Mouse (Mus musculus) heart, embryonic 13.5 days (tissue): ENCODE measurements at regions not wholly inside any gene's neighbourhood (a gene's known extent, or its start where the extent isn't known, plus 50 kb on each side); places are given as distances from the start of the nearest gene placed in this dataset.
A peak's percentile ranks its signal among the peaks of the same experiment; 100 is the strongest.

ENCODE experiments used
- ATAC-seq: fragments of 200-750 bp; cut with Nextera tagmentation; 2 replicates; pipeline ENCODE4 v1.8.0; 2017; ENCODE audit warnings: moderate TSS enrichment; ENCODE audit not compliant: insufficient number of reproducible peaks, low FRiP score, low TSS enrichment; ENCODE audit errors: extremely low read depth
- H3K27ac ChIP-seq: fragments of 300-500 bp; sonication (generic); replicated peaks from 2 replicates; pipeline ENCODE4 v1.5.1; 2015; ENCODE audit warnings: moderate library complexity, mild to moderate bottlenecking, inconsistent platforms
- H3K27me3 ChIP-seq: fragments of 300-500 bp; sonication (generic); replicated peaks from 2 replicates; pipeline ENCODE4 v1.6.1; 2015; ENCODE audit warnings: mild to moderate bottlenecking, inconsistent platforms
- H3K36me3 ChIP-seq: fragments of 300-500 bp; sonication (generic); 2 replicates; pipeline ENCODE4 v1.6.1; 2015; ENCODE audit warnings: mild to moderate bottlenecking, inconsistent platforms
- H3K4me1 ChIP-seq: fragments of 300-500 bp; sonication (generic); 2 replicates; pipeline ENCODE4 v1.6.1; 2015; ENCODE audit warnings: inconsistent platforms
- H3K4me2 ChIP-seq: fragments of 300-500 bp; sonication (generic); 2 replicates; pipeline ENCODE4 v1.6.1; 2015; ENCODE audit warnings: inconsistent platforms, mild to moderate bottlenecking, moderate library complexity
- H3K4me3 ChIP-seq: fragments of 300-500 bp; sonication (generic); 2 replicates; pipeline ENCODE4 v1.5.1; 2015; ENCODE audit warnings: moderate library complexity, mild to moderate bottlenecking, inconsistent platforms
- H3K9ac ChIP-seq: fragments of 300-500 bp; sonication (generic); 2 replicates; pipeline ENCODE4 v1.6.1; 2015; ENCODE audit warnings: inconsistent platforms, mild to moderate bottlenecking, moderate library complexity
- H3K9me3 ChIP-seq: fragments of 300-500 bp; sonication (generic); 2 replicates; pipeline ENCODE4 v1.6.1; 2016; ENCODE audit warnings: inconsistent platforms
- WGBS: fragments of 180-500 bp; shearing (Covaris S2); methylation state at CpG from one replicate; pipeline ENCODE4 v1.1.7; 2015; ENCODE audit warnings: mixed read lengths; 5-methylcytosine and 5-hydroxymethylcytosine counted together

DNA sequence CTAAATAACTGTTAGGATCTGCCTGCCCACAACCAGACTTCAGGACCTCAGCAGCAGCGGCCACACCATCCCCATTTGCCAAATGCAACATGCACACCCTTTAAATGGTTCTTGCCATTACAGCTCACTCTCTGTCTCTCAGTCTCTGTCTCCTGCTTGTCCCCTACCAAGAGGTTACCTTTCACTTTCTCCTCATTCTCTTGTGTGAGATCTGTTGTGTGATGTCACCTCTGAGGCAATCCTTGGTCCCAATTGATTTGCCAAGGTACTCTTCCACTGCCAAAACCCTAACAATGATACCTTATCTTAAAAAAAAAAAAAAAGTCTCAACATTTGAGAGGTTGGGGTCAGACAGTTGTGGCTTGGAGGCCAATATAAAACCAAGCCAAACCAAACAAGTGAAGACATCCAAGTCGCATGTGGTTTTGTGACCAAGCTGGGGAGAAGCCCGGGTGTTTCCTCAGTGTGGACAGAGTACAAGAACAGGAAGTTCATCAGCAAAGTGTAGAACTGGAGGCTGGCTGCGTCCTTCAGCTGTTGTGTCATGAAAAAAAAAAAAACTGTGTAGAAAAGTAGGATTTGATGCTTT is 464.2 kb downstream of the Slc4a3 start:
- Histone ChIP-seq H3K27me3 (no peaks in the 10 kb centered on the region), H3K4me2 (no peak overlapping the region), H3K27ac (peak overlapping the region; percentile 48; the same call in 1 of the 2 replicates), H3K4me3 (no peak overlapping the region), H3K36me3 (no peaks in the 10 kb centered on the region), H3K4me1 (peaks cover 26% of the 10 kb centered on the region), H3K9me3 (peaks cover 6% of the 10 kb centered on the region; the same call in 1 of the 2 replicates), H3K9ac (no peak overlapping the region)
- WGBS = 66% methylated on average over 4 of the region's 4 CpGs
- ATAC-seq = no peak

DNA sequence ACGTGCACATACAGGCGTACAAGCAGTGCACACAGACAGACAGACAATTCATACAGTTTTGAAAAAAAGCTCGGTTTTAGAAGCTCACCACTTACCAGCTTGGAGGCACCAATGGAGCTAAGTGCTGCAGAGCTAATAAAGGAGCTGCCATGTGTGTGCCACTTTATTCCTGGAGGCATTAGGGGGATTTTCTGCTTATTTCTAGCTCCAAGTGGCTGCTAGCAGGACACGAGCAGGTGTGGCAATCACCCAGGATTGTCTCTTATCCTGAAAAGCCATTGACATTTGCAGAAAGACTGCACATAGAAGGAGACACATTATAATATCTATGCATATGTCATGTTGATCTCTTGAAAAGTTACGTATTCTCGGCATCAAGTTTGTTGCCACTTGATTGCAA is 472.5 kb downstream of the Slc4a3 start:
- WGBS = 71% methylated on average over 6 of the region's 6 CpGs
- H3K27ac ChIP-seq = no peak overlapping the region

DNA sequence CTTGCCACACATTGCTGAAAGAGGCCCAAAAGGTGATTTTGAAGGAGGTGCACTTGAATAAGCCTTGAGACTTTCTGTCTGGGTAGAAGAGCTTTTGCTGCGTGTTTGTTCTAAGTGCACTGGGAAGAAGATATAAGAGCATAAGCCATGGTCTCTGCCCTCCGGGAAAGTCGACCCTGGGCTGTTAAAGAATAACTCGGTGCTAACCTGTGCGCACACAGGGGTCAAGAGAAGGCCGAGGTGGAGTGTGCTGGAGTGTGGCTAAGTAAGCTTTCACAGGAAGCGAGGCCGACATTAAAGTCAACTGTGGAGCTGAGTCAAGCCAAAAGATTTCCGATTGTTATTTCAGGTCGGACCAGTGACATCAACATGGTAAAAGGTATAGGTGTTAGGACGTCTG is 473.0 kb downstream of the Slc4a3 start:
- 66% methylated on average over 11 of the region's 11 CpGs for WGBS
- H3K36me3 ChIP-seq = no peaks in the 10 kb centered on the region
- no peak overlapping the region for H3K4me2 ChIP-seq
- H3K27ac ChIP-seq = no peak overlapping the region
- no peaks in the 10 kb centered on the region for H3K27me3 ChIP-seq
- H3K9me3 ChIP-seq = no peaks in the 10 kb centered on the region
- no peak overlapping the region for H3K4me3 ChIP-seq
- H3K9ac ChIP-seq = no peak overlapping the region
- H3K4me1 ChIP-seq = peaks cover 8% of the 10 kb centered on the region
- no peak for ATAC-seq

More for the DNA sequence above, 472.5 kb downstream of the Slc4a3 start:
- Histone ChIP-seq H3K36me3 (no peaks in the 10 kb centered on the region), H3K27me3 (no peaks in the 10 kb centered on the region), H3K4me1 (peaks cover 8% of the 10 kb centered on the region), H3K4me2 (no peak overlapping the region), H3K9ac (no peak overlapping the region), H3K9me3 (no peaks in the 10 kb centered on the region), H3K4me3 (no peak overlapping the region)
- ATAC-seq = no peak

DNA sequence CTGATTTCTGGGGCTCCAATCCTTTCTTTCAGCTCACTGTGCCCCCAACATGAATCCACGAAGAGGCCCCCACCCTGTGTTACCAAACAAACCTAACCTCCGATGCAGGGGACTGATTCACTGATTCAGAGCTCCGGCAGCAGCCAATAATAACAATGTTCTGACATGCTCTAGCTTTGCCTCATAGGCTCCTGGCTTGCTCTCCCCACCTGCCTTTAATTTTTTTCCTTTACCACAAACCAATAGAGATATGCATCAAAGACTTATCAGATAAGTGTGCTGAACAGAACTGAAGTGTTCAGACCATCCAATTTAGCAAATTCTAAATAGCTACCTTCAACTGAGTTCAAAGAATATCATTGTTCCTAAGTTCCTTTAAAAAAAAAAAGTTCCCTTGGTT is 478.6 kb downstream of the Slc4a3 start:
- no peaks in the 10 kb centered on the region for H3K27me3 ChIP-seq
- H3K36me3 ChIP-seq = no peaks in the 10 kb centered on the region
- H3K9ac ChIP-seq = no peak overlapping the region
- peaks cover 30% of the 10 kb centered on the region for H3K4me1 ChIP-seq
- H3K4me3 ChIP-seq = no peak overlapping the region
- WGBS = 58% methylated on average over 3 of the region's 3 CpGs
- no peak overlapping the region for H3K4me2 ChIP-seq
- H3K9me3 ChIP-seq = no peaks in the 10 kb centered on the region
- no peak overlapping the region for H3K27ac ChIP-seq
- ATAC-seq = no peak

DNA sequence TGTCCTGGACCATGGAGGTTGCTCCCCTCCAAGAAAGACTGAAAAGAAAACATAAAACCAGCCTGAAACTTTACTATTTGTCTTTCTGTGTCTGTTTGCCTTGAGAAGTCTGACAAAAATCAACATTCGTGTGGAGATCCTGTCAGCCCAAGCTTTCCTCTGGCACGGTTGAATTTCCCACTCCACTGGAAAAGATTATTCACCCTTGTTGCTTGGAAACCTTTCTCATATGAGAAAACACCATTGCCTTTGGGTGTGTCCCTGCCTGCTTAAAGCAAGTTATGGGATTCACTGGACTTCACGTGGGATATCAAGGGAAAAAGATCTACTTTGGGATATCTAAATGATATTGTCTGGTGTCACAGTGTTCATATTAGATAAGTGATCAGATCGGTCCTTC is 479.3 kb downstream of the Slc4a3 start:
- Histone ChIP-seq H3K9me3 (no peaks in the 10 kb centered on the region), H3K9ac (no peak overlapping the region), H3K4me2 (no peak overlapping the region), H3K27ac (0 out of 2 replicates have a peak overlapping the region, but pooled peaks have one; percentile 12), H3K27me3 (no peaks in the 10 kb centered on the region), H3K4me3 (no peak overlapping the region), H3K36me3 (no peaks in the 10 kb centered on the region), H3K4me1 (peaks cover 30% of the 10 kb centered on the region)
- 70% methylated on average over 4 of the region's 4 CpGs for WGBS
- no peak for ATAC-seq

DNA sequence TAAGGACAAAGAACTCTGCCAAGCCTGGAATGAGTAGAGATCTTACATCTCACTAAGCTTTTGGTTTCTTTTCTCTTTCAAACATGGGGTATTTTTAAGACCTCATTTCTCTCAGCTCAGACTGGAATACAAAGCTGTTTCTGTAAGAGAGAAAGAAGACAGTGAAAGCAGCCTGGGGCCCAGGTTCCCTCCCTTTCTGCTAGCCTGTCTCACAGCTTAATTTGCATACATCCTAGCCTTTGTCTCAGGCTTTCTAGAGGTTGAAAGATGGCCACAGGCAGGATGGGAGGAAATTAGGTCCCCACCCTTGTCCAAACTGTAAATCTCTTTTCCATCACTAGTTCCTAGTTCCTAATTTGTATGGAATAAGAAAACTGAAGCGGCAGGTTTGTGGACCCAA is 483.0 kb downstream of the Slc4a3 start:
- no peak overlapping the region for H3K27ac ChIP-seq
- no peaks in the 10 kb centered on the region for H3K9me3 ChIP-seq
- H3K36me3 ChIP-seq = no peaks in the 10 kb centered on the region
- H3K4me2 ChIP-seq = no peak overlapping the region
- no peaks in the 10 kb centered on the region for H3K27me3 ChIP-seq
- H3K4me1 ChIP-seq = peaks cover 37% of the 10 kb centered on the region
- ATAC-seq = no peak
- H3K9ac ChIP-seq = no peak overlapping the region
- no peak overlapping the region for H3K4me3 ChIP-seq
- WGBS = 83% methylated on average over 1 of the region's 1 CpGs

DNA sequence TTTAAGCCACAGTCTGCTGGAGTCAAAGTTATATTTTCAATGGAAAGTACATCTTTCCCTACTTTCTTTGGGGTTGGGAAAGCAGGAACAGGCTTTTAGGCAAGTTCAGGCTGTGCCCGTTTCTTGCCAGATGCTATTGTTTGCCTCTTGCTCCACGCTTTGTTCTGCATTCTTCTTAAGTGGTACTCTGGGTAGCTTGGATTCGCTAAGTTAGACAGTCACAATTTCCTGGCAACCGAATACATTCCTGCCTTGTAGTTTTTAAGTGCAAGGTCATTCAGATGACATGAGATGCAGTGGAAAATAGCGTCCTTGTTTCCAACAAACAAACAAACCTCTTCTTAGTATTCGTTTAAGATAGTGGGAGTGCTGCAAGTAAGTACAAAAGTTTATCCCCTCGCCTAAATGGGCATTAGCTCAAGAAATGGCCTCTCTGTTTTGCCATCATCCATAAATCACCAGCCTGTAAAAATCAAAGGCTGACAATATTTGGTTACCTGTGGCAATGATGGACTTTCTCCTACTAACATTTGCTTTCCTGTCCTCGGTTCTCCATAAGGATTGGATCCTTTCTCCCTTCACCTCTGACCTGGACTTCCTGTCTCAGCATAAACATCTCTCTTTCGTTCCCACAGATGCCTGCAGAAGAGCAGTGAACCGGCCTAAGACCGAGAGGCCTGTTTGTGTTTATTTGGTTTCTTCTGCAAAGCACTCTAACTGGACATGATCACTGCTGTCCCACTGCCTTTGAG is 485.3 kb downstream of the Slc4a3 start:
- no peak overlapping the region for H3K4me3 ChIP-seq
- H3K4me2 ChIP-seq = no peak overlapping the region
- no peak overlapping the region for H3K27ac ChIP-seq
- H3K9me3 ChIP-seq = no peaks in the 10 kb centered on the region
- no peak for ATAC-seq
- WGBS = 55% methylated on average over 11 of the region's 11 CpGs
- H3K27me3 ChIP-seq = no peaks in the 10 kb centered on the region
- no peak overlapping the region for H3K9ac ChIP-seq
- no peaks in the 10 kb centered on the region for H3K36me3 ChIP-seq
- H3K4me1 ChIP-seq = peaks cover 28% of the 10 kb centered on the region

DNA sequence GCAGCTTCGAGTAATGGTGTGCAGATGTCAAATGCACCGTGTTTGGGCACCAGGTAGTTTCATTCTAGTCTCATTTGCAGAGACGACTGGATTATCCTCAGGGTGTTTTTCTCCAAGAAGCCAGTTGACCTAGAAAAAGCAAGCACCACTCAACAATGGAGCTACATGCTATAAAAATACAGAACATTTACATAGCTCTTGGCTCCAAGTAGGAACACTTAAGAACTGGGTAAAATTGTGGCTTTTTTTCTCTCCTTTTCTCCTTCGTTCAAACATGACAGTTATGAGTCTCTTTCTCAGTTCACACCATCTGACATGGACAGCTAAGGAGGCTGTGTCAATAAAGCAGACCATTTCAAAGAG is 485.8 kb downstream of the Slc4a3 start:
- Histone ChIP-seq H3K9me3 (no peaks in the 10 kb centered on the region), H3K9ac (no peak overlapping the region), H3K4me1 (peaks cover 25% of the 10 kb centered on the region), H3K4me2 (no peak overlapping the region), H3K36me3 (no peaks in the 10 kb centered on the region), H3K4me3 (no peak overlapping the region), H3K27ac (no peak overlapping the region), H3K27me3 (no peaks in the 10 kb centered on the region)
- no peak for ATAC-seq
- WGBS = 67% methylated on average over 4 of the region's 4 CpGs

DNA sequence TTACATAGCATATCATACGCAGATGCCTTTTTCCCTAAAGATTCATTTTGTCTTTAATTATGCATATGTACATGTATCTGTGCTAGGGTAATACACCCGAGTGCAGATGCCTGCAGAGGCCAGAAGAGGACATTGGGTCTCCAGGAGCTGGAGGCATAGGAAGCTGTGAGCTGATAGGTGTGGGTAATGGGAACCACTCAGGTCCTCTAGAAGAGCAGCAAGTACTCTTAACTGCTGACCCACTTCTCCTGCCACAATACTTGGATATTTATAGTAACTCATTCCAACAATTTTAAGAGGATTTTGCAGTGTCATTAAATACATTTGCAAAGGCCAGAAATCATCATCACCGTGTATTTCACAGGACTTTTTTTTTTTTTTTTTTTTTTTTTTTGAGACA is 486.6 kb downstream of the Slc4a3 start:
- no peak for ATAC-seq
- no peak overlapping the region for H3K4me3 ChIP-seq
- H3K9me3 ChIP-seq = no peaks in the 10 kb centered on the region
- no peak overlapping the region for H3K9ac ChIP-seq
- no peak overlapping the region for H3K4me2 ChIP-seq
- H3K4me1 ChIP-seq = peaks cover 21% of the 10 kb centered on the region
- no peaks in the 10 kb centered on the region for H3K36me3 ChIP-seq
- no peaks in the 10 kb centered on the region for H3K27me3 ChIP-seq
- 62% methylated on average over 3 of the region's 3 CpGs for WGBS
- H3K27ac ChIP-seq = no peak overlapping the region

DNA sequence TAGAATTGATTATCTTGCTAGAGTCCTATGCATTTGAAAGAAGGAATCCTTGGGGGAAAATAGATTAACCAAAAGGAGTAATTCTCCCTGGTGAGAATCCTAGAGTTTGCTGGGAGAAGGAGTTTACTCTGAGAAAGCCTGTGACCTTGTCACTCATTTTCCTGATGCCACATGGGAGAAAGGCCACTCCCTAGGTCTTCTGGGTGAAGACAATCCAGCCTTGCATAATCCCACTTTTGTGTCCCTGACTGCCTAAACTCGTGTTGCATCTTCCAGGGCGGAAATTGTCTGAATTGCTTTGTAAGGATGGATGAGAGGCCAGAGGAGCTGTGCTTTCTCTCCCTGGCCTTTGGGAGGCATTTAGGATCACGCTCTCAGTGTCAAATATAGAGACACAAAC is 490.2 kb downstream of the Slc4a3 start:
- no peak for ATAC-seq
- WGBS = 52% methylated on average over 3 of the region's 3 CpGs
- Histone ChIP-seq H3K27ac (no peak overlapping the region), H3K36me3 (no peaks in the 10 kb centered on the region), H3K4me2 (no peak overlapping the region), H3K9me3 (no peaks in the 10 kb centered on the region), H3K4me3 (no peak overlapping the region), H3K9ac (no peak overlapping the region), H3K27me3 (no peaks in the 10 kb centered on the region), H3K4me1 (peaks cover 25% of the 10 kb centered on the region)

DNA sequence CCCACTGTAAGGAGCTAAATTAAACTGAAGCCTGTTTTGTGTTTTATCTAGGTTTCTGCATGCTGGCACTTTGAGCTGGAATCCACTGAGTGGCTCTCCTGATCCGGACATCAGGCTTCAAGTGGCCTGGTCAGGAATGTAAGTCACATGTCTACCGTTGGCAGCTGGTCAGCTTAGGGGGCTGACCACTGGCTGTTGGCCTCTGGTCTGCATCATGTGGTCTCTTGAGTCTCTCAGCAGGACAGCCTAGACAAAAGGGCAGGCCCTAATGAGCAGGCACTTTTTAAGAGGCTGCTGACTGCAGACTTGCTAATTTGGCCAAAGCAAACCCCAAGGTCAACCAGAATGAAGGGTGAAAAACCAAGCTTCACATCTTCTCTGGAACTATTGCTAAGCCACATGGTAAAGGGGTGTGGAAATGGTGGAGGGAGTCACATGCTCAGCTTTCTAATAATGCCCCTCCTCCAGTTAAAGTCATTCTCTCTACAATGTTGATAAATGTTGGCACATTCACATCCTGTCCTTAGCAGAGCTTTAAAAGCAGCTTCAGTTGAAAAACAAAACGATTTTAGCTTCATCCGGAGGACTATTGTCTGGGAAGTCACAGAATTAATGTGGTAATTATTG is 493.1 kb downstream of the Slc4a3 start:
- Histone ChIP-seq H3K9me3 (no peaks in the 10 kb centered on the region), H3K27ac (peak overlapping the region; percentile 79), H3K4me2 (no peak overlapping the region), H3K36me3 (no peaks in the 10 kb centered on the region), H3K9ac (no peak overlapping the region), H3K4me3 (no peak overlapping the region), H3K4me1 (peaks cover 15% of the 10 kb centered on the region), H3K27me3 (no peaks in the 10 kb centered on the region)
- WGBS = 37% methylated on average over 4 of the region's 4 CpGs
- ATAC-seq = peak; percentile 83; the same call in 1 of the 2 replicates

DNA sequence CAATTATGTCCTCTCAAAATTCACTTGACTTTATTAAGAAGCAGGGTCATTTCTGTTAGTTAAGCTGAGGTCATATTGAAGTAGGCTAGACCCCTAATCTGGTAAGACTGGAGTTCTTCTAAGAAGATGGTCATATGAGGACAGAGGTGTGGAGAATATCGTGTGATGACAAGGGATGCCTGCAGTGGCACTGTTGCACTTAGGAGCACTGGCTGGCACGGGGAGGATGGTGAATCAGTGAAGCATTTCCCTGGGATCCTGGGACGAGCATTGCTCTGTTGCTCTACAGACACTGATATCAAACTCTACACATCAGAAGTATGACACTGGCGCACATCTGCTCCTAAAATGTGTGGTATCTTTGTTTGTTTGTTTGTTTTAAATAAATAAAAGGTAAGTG is 493.6 kb downstream of the Slc4a3 start:
- 74% methylated on average over 4 of the region's 4 CpGs for WGBS
- no peak overlapping the region for H3K9ac ChIP-seq
- H3K9me3 ChIP-seq = no peaks in the 10 kb centered on the region
- no peak overlapping the region for H3K4me3 ChIP-seq
- peaks cover 15% of the 10 kb centered on the region for H3K4me1 ChIP-seq
- no peak for ATAC-seq
- H3K27ac ChIP-seq = peak overlapping the region; percentile 79
- no peaks in the 10 kb centered on the region for H3K27me3 ChIP-seq
- H3K36me3 ChIP-seq = no peaks in the 10 kb centered on the region
- no peak overlapping the region for H3K4me2 ChIP-seq
